Mouse (Mus musculus): ENCODE measurements around the gene Pdzrn3. TPM values are rescaled to one million over a fixed set of nuclear protein-coding genes. Genes with fewer than 3 reads are reported as not detected.

Pdzrn3 gene
- polyA plus RNA-seq, 1 experiment from 2014 or later: 19.5 TPM

DNA sequence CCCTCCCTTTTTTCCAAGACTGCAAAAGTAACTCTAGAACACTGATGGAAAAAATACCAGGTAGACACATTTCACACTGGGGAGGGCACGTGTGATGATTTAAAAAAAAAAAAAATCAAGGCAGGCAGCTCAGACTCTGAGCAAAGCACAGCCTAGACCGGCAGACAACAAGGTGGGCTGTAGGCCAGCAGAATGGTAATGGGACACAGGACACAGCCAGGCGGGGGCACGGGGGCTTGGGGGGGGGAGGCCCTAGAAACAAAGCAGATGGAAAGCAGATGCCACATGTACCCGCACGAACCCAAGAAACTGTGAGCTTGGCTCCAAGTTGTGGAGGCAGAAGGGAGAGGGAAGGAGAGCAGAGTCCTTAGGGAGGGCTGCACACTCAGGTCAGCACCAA lies 11.9 kb downstream of the Pdzrn3 start:
- H3K4me2 ChIP-seq (replicated peaks): no peak overlapping the region
- no peak overlapping the region for H3K4me3 ChIP-seq

DNA sequence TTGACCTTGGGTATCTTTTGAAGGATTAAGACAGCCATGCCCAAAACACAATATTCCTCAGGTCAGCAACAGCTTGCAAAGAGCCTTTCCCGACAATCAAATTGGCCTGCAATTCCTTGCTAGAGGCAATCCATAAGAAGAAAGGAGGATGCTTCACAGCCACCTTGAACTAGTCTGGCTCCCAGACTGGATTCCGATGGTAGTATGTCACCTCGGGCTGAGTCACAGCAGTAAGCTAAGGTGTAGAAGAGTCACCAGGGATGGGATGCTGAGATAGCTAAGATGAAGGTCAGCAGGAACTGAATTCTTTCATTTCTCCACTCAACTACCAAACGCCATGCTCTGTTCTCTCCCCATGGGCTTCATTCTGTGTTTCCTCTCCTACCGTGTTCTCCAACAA lies 13.8 kb downstream of the Pdzrn3 start:
- Histone ChIP-seq H3K4me3 (no peak overlapping the region), H3K36me3 (no peaks in the 10 kb centered on the region), H3K4me1 (peaks cover 22% of the 10 kb centered on the region), H3K9me3 (no peaks in the 10 kb centered on the region), H3K9ac (replicated peaks) (no peak overlapping the region), H3K27ac (replicated peaks) (no peak overlapping the region), H3K4me2 (replicated peaks) (no peak overlapping the region), H3K27me3 (peaks cover 14% of the 10 kb centered on the region)
- WGBS: 94% methylated on average over 5 of the region's 5 CpGs
- no peak for ATAC-seq (ENCODE audit: low FRiP score, low read depth)

More for the DNA sequence above, 11.9 kb downstream of the Pdzrn3 start:
- peaks cover 13% of the 10 kb centered on the region for H3K4me1 ChIP-seq
- no peaks in the 10 kb centered on the region for H3K9me3 ChIP-seq
- 80% methylated on average over 6 of the region's 6 CpGs for WGBS
- ATAC-seq (ENCODE audit: low FRiP score, low read depth): no peak
- peaks cover 17% of the 10 kb centered on the region for H3K27me3 ChIP-seq
- no peak overlapping the region for H3K9ac ChIP-seq (replicated peaks)
- H3K27ac ChIP-seq (replicated peaks): no peak overlapping the region
- H3K36me3 ChIP-seq: no peaks in the 10 kb centered on the region

DNA sequence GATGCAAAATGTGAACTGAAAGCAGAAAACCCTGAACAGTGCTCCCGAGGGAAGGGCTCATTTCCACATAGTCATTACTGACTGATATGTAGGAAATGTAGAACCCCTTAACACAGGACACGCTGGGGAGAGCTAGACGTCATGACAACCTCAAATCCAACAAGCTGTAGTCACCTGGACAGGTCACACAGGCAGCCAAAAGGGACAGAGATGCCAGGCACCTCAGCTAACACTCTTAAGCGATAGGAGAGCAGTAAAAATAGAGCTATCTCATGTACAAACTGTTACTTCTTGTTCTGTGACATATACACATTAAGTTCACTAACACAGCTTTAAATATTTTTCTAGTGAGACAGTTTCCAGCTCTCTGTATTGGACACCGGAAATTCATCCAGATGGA lies 15.0 kb downstream of the Pdzrn3 start:
- WGBS: 84% methylated on average over 5 of the region's 5 CpGs
- peaks cover 20% of the 10 kb centered on the region for H3K4me1 ChIP-seq
- no peaks in the 10 kb centered on the region for H3K36me3 ChIP-seq
- ATAC-seq (ENCODE audit: low FRiP score, low read depth): no peak
- H3K9me3 ChIP-seq: no peaks in the 10 kb centered on the region
- no peak overlapping the region for H3K4me2 ChIP-seq (replicated peaks)
- no peak overlapping the region for H3K4me3 ChIP-seq
- H3K27ac ChIP-seq (replicated peaks): no peak overlapping the region
- H3K27me3 ChIP-seq: peaks cover 14% of the 10 kb centered on the region
- H3K9ac ChIP-seq (replicated peaks): no peak overlapping the region

- ATAC-seq (ENCODE audit: low FRiP score, low read depth): no peak
- Histone ChIP-seq H3K27ac (replicated peaks) (no peak overlapping the region), H3K4me2 (replicated peaks) (no peak overlapping the region), H3K4me1 (peaks cover 16% of the 10 kb centered on the region), H3K9me3 (no peaks in the 10 kb centered on the region), H3K27me3 (peaks cover 15% of the 10 kb centered on the region), H3K9ac (replicated peaks) (no peak overlapping the region), H3K4me3 (no peak overlapping the region), H3K36me3 (no peaks in the 10 kb centered on the region)
- WGBS: 84% methylated on average over 4 of the region's 4 CpGs
These were observed 15.4 kb downstream of the Pdzrn3 start for GRCm38 (mm10) chr6:101362268-101362667.

- H3K36me3 ChIP-seq: no peaks in the 10 kb centered on the region
- ATAC-seq (ENCODE audit: low FRiP score, low read depth): no peak
- no peaks in the 10 kb centered on the region for H3K9me3 ChIP-seq
- peaks cover 13% of the 10 kb centered on the region for H3K4me1 ChIP-seq
- peaks cover 6% of the 10 kb centered on the region; the same call in 1 of the 2 replicates for H3K27me3 ChIP-seq
- H3K4me3 ChIP-seq: no peak overlapping the region
- H3K27ac ChIP-seq (replicated peaks): no peak overlapping the region
- 70% methylated on average over 12 of the region's 12 CpGs for WGBS
- H3K4me2 ChIP-seq (replicated peaks): no peak overlapping the region
- H3K9ac ChIP-seq (replicated peaks): no peak overlapping the region
These were observed 17.4 kb downstream of the Pdzrn3 start for GRCm38 (mm10) chr6:101360211-101360737.

DNA sequence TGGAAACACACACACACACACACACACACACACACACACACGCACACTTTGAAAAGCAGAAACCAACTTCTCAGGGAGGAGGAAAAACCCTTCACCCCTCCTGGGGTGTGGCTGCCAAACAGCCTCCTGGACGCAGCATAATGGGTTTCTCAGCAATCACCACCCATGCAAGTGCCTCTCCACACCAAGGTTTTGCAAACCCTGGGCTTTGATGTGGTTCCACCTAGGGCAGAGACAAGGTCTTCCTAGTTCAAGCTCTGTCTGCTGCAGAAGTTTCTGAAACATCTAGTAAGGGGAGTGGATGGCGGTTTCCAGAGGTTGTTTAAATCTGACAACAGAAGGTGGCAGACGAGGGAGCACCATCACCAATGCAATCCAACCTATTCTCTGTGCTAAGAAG lies 18.1 kb downstream of the Pdzrn3 start:
- ATAC-seq (ENCODE audit: low FRiP score, low read depth): no peak
- H3K4me1 ChIP-seq: peaks cover 17% of the 10 kb centered on the region
- no peaks in the 10 kb centered on the region for H3K9me3 ChIP-seq
- H3K4me3 ChIP-seq: no peak overlapping the region
- no peak overlapping the region for H3K27ac ChIP-seq (replicated peaks)
- no peak overlapping the region for H3K4me2 ChIP-seq (replicated peaks)
- H3K9ac ChIP-seq (replicated peaks): no peak overlapping the region
- H3K27me3 ChIP-seq: peaks cover 6% of the 10 kb centered on the region; the same call in 1 of the 2 replicates
- no peaks in the 10 kb centered on the region for H3K36me3 ChIP-seq
- WGBS: 75% methylated on average over 4 of the region's 4 CpGs

GRCm38 (mm10) chr6:101354887-101355286 lies 22.8 kb downstream of the Pdzrn3 start:
- H3K9ac ChIP-seq (replicated peaks): no peak overlapping the region
- no peak overlapping the region for H3K4me3 ChIP-seq
- 32% methylated on average over 1 of the region's 1 CpGs for WGBS
- H3K4me1 ChIP-seq: peaks cover 34% of the 10 kb centered on the region
- H3K27ac ChIP-seq (replicated peaks): no peak overlapping the region
- no peak overlapping the region for H3K4me2 ChIP-seq (replicated peaks)
- no peaks in the 10 kb centered on the region for H3K36me3 ChIP-seq
- H3K27me3 ChIP-seq: peaks cover 6% of the 10 kb centered on the region; the same call in 1 of the 2 replicates
- no peak for ATAC-seq (ENCODE audit: low FRiP score, low read depth)
- H3K9me3 ChIP-seq: no peaks in the 10 kb centered on the region

- peaks cover 32% of the 10 kb centered on the region for H3K4me1 ChIP-seq
- no peak overlapping the region for H3K27ac ChIP-seq (replicated peaks)
- H3K9me3 ChIP-seq: no peaks in the 10 kb centered on the region
- 62% methylated on average over 8 of the region's 8 CpGs for WGBS
- no peak overlapping the region for H3K4me3 ChIP-seq
- no peaks in the 10 kb centered on the region for H3K36me3 ChIP-seq
- H3K4me2 ChIP-seq (replicated peaks): no peak overlapping the region
- peaks cover 6% of the 10 kb centered on the region; the same call in 1 of the 2 replicates for H3K27me3 ChIP-seq
- no peak overlapping the region for H3K9ac ChIP-seq (replicated peaks)
- peak; percentile 73 for ATAC-seq (ENCODE audit: low FRiP score, low read depth)
These were observed 23.3 kb downstream of the Pdzrn3 start for GRCm38 (mm10) chr6:101354230-101354881.

GRCm38 (mm10) chr6:101353701-101354100 lies 24.0 kb downstream of the Pdzrn3 start:
- Histone ChIP-seq H3K4me3 (no peak overlapping the region), H3K9me3 (no peaks in the 10 kb centered on the region), H3K4me1 (peaks cover 32% of the 10 kb centered on the region), H3K36me3 (no peaks in the 10 kb centered on the region), H3K27me3 (peaks cover 6% of the 10 kb centered on the region; the same call in 1 of the 2 replicates), H3K9ac (replicated peaks) (no peak overlapping the region), H3K4me2 (replicated peaks) (no peak overlapping the region), H3K27ac (replicated peaks) (no peak overlapping the region)
- WGBS: 50% methylated on average over 7 of the region's 7 CpGs
- ATAC-seq (ENCODE audit: low FRiP score, low read depth): no peak

- H3K4me2 ChIP-seq (replicated peaks): no peak overlapping the region
- H3K9me3 ChIP-seq: no peaks in the 10 kb centered on the region
- no peak overlapping the region for H3K4me3 ChIP-seq
- 62% methylated on average over 10 of the region's 10 CpGs for WGBS
- H3K4me1 ChIP-seq: peaks cover 32% of the 10 kb centered on the region
- ATAC-seq (ENCODE audit: low FRiP score, low read depth): no peak
- no peaks in the 10 kb centered on the region for H3K36me3 ChIP-seq
- peaks cover 6% of the 10 kb centered on the region; the same call in 1 of the 2 replicates for H3K27me3 ChIP-seq
- no peak overlapping the region for H3K9ac ChIP-seq (replicated peaks)
- H3K27ac ChIP-seq (replicated peaks): no peak overlapping the region
These were observed 25.1 kb downstream of the Pdzrn3 start for GRCm38 (mm10) chr6:101352626-101353025.

GRCm38 (mm10) chr6:101351100-101351499 lies 26.6 kb downstream of the Pdzrn3 start:
- H3K4me3 ChIP-seq: no peak overlapping the region
- no peak overlapping the region for H3K4me2 ChIP-seq (replicated peaks)
- no peak for ATAC-seq (ENCODE audit: low FRiP score, low read depth)
- H3K27ac ChIP-seq (replicated peaks): no peak overlapping the region
- no peak overlapping the region for H3K9ac ChIP-seq (replicated peaks)
- H3K27me3 ChIP-seq: no peaks in the 10 kb centered on the region
- no peaks in the 10 kb centered on the region for H3K9me3 ChIP-seq
- 91% methylated on average over 1 of the region's 1 CpGs for WGBS
- H3K36me3 ChIP-seq: no peaks in the 10 kb centered on the region
- peaks cover 29% of the 10 kb centered on the region for H3K4me1 ChIP-seq

DNA sequence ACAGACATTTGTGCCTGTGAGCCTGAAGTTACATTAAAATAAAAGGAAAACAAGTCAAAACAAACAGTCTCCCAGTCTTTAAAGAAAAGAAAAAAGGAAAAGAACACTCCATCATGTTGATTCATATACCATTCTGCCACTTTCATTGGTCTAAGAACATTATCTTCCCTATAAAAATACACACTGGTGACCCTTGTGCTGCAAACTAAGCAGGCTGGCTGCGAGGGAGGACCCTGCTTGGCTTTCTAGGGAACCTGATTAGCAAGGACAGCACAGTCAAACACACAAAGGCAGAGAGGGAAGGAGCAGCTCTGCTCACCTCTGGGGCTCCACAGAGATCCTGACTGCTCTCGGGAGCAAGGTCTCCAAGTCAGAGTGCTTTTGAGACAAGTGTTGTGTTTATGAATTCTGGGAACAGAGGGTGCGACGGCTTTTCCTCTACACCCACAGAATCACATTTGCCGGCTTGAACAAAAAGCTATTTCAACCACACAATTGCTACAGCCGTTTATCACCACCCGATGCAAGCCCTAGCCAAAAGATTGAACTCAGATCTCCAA lies 27.2 kb downstream of the Pdzrn3 start:
- no peaks in the 10 kb centered on the region for H3K9me3 ChIP-seq
- no peak for ATAC-seq (ENCODE audit: low FRiP score, low read depth)
- 53% methylated on average over 7 of the region's 7 CpGs for WGBS
- H3K4me2 ChIP-seq (replicated peaks): no peak overlapping the region
- H3K27ac ChIP-seq (replicated peaks): no peak overlapping the region
- peaks cover 29% of the 10 kb centered on the region for H3K4me1 ChIP-seq
- no peak overlapping the region for H3K4me3 ChIP-seq
- no peak overlapping the region for H3K9ac ChIP-seq (replicated peaks)
- no peaks in the 10 kb centered on the region for H3K36me3 ChIP-seq
- H3K27me3 ChIP-seq: no peaks in the 10 kb centered on the region
